ENCODE assay signal across 25 mouse cellular contexts in the genomic region with DNA sequence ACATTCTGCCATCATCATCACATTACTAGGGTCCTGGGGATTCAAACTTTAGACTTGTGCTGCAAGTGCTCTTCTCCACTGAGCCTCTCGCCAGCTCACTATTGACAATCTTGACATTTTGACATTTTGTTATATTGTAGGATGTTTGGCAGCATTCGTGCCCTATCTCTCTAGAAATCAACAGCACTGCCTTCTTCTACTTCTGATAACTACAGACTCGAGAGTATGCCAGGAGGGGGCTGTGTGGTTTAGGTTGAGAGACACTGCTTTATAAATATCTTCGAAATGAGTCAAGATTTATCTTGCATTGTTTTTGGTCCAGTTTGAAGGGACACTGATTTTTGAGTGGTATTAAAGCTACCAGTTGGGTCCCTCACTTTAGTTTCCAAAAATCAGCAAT. TPM values are rescaled to one million over a fixed set of nuclear protein-coding genes. Genes with fewer than 3 reads are reported as not detected.
A peak's percentile ranks its signal among the peaks of the same experiment; 100 is the strongest.
DNase-seq lines count a peak whose midpoint lies in the region; ATAC-seq and TF ChIP-seq lines count a peak whose summit lies in the region.
"Had no signal": no experiment of that assay in that cellular context is flagged by ENCODE, and none has a peak within 500 bp of the region (broad histone marks: within the 10 kb centered on the region; RNA-seq: fewer than 3 reads in every experiment).

No protein-coding gene starts in this region.

- peak; percentile 61 for ATAC-seq in CD4-positive, CD25-positive, alpha-beta regulatory T cell, adult 4 months
- ATAC-seq: forebrain, embryonic 14.5 days; hindbrain, postnatal 0 days had no signal

- H3K27ac ChIP-seq in bone marrow macrophage, adult 2 months (ENCODE audit: insufficient read depth, low read depth, low read length), result peak overlapping the region; percentile 99
- H3K27ac ChIP-seq: embryonic facial prominence, embryonic 12.5 days; embryonic facial prominence, embryonic 15.5 days; heart, adult 2 months; heart, embryonic 10.5 days; heart, embryonic 13.5 days; hindbrain, embryonic 14.5 days; hindbrain, postnatal 0 days had no signal

- no peak overlapping the region for H3K4me3 ChIP-seq in bone marrow macrophage, adult 2 months (ENCODE audit: insufficient read depth, low read length)
- H3K4me3 ChIP-seq: embryonic facial prominence, embryonic 12.5 days; embryonic facial prominence, embryonic 15.5 days; heart, adult 2 months; heart, embryonic 10.5 days; heart, embryonic 13.5 days had no signal

- DNase-seq in CD4-positive, CD25-positive, alpha-beta regulatory T cell, adult 2 months (ENCODE audit: low read depth, low spot score), result peak; percentile 35
- no peak for DNase-seq in adrenal gland, postnatal 36 days
- DNase-seq in frontal cortex, postnatal 14 days (ENCODE audit: low spot score in 2 of 2), result no peak
- DNase-seq in layer of hippocampus, adult 8-10 months (ENCODE audit: low spot score in 2 of 2), result no peak
- DNase-seq: adrenal gland, adult 8-10 months; adrenal gland, postnatal 25 days; cerebellum, adult 11 months; cerebellum, adult 2 months; cerebellum, adult 9-11 months; cerebellum, postnatal 25 days; gastrocnemius, postnatal 10 days; gastrocnemius, postnatal 36 days; heart, adult 2 months; heart, postnatal 14 days; heart, postnatal 4 days had no signal

- TF ChIP-seq CTCF in bone marrow macrophage, adult 2 months (IDR thresholded peaks at IDR 0.05; ENCODE audit: low read depth, low read length), result no peak

- TF ChIP-seq POLR2A in bone marrow macrophage, adult 2 months (IDR thresholded peaks at IDR 0.05; ENCODE audit: borderline replicate concordance, low read depth, low read length), result no peak

- peaks cover 22% of the 10 kb centered on the region for H3K4me1 ChIP-seq in bone marrow macrophage, adult 2 months (ENCODE audit: control insufficient read depth, insufficient read depth, low read length)
- H3K4me1 ChIP-seq: embryonic facial prominence, embryonic 12.5 days; embryonic facial prominence, embryonic 15.5 days; heart, embryonic 10.5 days; heart, embryonic 13.5 days had no signal

RNA-seq across cellular contexts. Expression of a gene that starts 0.6 kb away (rescaled TPM):
- 10 to 100 TPM in 1 of 2 experiments, 1 to 10 TPM in 1; 8.7 to 11.5 TPM for polyA plus RNA-seq in CD4-positive, CD25-positive, alpha-beta regulatory T cell, adult 4 months (2017; shearing (Covaris generic))
- 301 and 340 TPM in 2 replicates for polyA plus RNA-seq in bone marrow macrophage, adult 2 months (2012; ENCODE audit: insufficient read depth, insufficient read length, missing spikeins)
- 1 to 10 TPM; 1.9 to 5.4 TPM for total RNA-seq in adrenal gland, postnatal 36 days (2021)
- 10 to 100 TPM in 1 of 4 experiments, 1 to 10 TPM in 3; 2.7 to 14.3 (median 5.7) TPM for total RNA-seq in layer of hippocampus, adult 8-10 months (2022)
- total RNA-seq: MEL had no signal

RNA-seq across cellular contexts. Expression of a gene that starts 51.6 kb away (rescaled TPM):
- polyA plus RNA-seq in CD4-positive, CD25-positive, alpha-beta regulatory T cell, adult 4 months (2017; shearing (Covaris generic)), result 10 to 100 TPM; 65.9 to 78.1 TPM
- polyA plus RNA-seq in bone marrow macrophage, adult 2 months (2012; ENCODE audit: insufficient read depth, insufficient read length, missing spikeins), result 18.7 and 18.8 TPM in 2 replicates
- 10 to 100 TPM; 22.2 to 29.6 TPM for total RNA-seq in adrenal gland, postnatal 36 days (2021)
- 10 to 100 TPM; 21.5 to 28.9 (median 26.6) TPM for total RNA-seq in layer of hippocampus, adult 8-10 months (2022)
- total RNA-seq: MEL had no signal
